Mouse (Mus musculus) neutrophil, adult 65 days (primary cell): ENCODE results near the gene Mrpl9. TPM values are rescaled to one million over a fixed set of nuclear protein-coding genes. Genes with fewer than 3 reads are reported as not detected.

Experiments used
- total RNA-seq: library from RNA; stranded (reverse); gene quantifications from 2 replicates; pipeline ENCODE4 v1.2.4, GENCODE M21; 2023

The Mrpl9 gene
- 21.5 and 28.5 TPM in 2 replicates for total RNA-seq

GRCm38 (mm10) chr3:94442951-94443596 lies at the start of gene Mrpl9:
Gene Mrpl9 (plus strand): TSS chr3:94443318.

GRCm38 (mm10) chr3:94398217-94398616 lies 44.9 kb upstream of the Mrpl9 start, which contains the start of gene Lingo4:
Gene Lingo4 (plus strand): TSS chr3:94398517.

GRCm38 (mm10) chr3:94413031-94413679 lies 30.0 kb upstream of the Mrpl9 start, which contains the start of gene Tdrkh:
Gene Tdrkh (plus strand): TSS chr3:94413273.

GRCm38 (mm10) chr3:94443597-94443964 lies 463 bp downstream of the Mrpl9 start, which contains the start of gene Oaz3:
Gene Oaz3 (minus strand): TSS chr3:94443915.

GRCm38 (mm10) chr3:94477981-94478422 lies 34.9 kb downstream of the Mrpl9 start, which contains the start of gene Celf3:
Gene Celf3 (plus strand): TSS chr3:94478295.

GRCm38 (mm10) chr3:94480291-94480884 lies 37.3 kb downstream of the Mrpl9 start, which contains the start of gene Riiad1:
Gene Riiad1 (minus strand): TSS chr3:94480341.

Other genes with a start within 250 kb of the Mrpl9 start
- not detected in 2 replicates for gene Gm5286, start 246.6 kb upstream of the Mrpl9 start, total RNA-seq
- not detected in 2 replicates for gene Gm4778, start 179.3 kb upstream of the Mrpl9 start, total RNA-seq
- 0.35 and 0.75 TPM in 2 replicates for gene Them4, start 133.2 kb upstream of the Mrpl9 start, total RNA-seq
- not detected in 2 replicates for gene Them5, start 101.2 kb upstream of the Mrpl9 start, total RNA-seq
- not detected in 2 replicates for gene C2cd4d, start 80.9 kb upstream of the Mrpl9 start, total RNA-seq
- not detected in 2 replicates for gene Rorc, start 70.5 kb upstream of the Mrpl9 start, total RNA-seq
- gene Lingo4, start 44.8 kb upstream of the Mrpl9 start, total RNA-seq = not detected in 2 replicates
- 0.38 and 1.3 TPM in 2 replicates for gene Tdrkh, start 30.0 kb upstream of the Mrpl9 start, total RNA-seq
- gene Oaz3, start 597 bp downstream of the Mrpl9 start, total RNA-seq = not detected in 2 replicates
- not detected in 2 replicates for gene Celf3, start 35.0 kb downstream of the Mrpl9 start, total RNA-seq
- gene Riiad1, start 37.0 kb downstream of the Mrpl9 start, total RNA-seq = 1.3 and 2.0 TPM in 2 replicates
- 45.5 and 53.7 TPM in 2 replicates for gene Snx27, start 139.4 kb downstream of the Mrpl9 start, total RNA-seq
- not detected in 2 replicates for gene Gm10972, start 199.8 kb downstream of the Mrpl9 start, total RNA-seq
- gene Tuft1, start 215.6 kb downstream of the Mrpl9 start, total RNA-seq = 0.76 and 0.88 TPM in 2 replicates